Mouse (Mus musculus): Measurements from ENCODE around the gene Olfml3. TPM values are rescaled to one million over a fixed set of nuclear protein-coding genes. Genes with fewer than 3 reads are reported as not detected.

Gene Olfml3
- total and polyA plus RNA-seq, 2 experiments, result 1.3 to 1.5 TPM

DNA sequence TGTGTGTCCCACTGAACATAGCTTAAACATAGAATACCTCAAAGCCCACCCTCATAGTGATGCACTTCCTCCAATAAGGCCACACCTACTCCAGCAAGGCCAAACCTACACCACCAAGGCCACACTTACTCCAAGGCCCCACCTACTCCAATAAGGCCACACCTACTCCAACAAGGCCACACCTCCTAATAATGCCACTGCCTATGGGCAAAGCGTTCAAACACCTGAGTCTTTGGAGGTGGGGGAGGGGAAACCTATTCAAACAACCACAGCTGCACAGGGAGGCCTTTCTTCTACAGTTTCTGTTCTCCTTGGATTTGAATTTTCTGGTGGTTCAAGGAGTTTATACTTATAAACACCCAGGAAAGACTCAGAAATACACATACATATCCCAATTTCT is 48.8 kb downstream of the Olfml3 start:
- no peak for DNase-seq (ENCODE audit: extremely low read depth, low read depth, low spot score)
- 74% methylated on average over 1 of the region's 1 CpGs for WGBS

DNA sequence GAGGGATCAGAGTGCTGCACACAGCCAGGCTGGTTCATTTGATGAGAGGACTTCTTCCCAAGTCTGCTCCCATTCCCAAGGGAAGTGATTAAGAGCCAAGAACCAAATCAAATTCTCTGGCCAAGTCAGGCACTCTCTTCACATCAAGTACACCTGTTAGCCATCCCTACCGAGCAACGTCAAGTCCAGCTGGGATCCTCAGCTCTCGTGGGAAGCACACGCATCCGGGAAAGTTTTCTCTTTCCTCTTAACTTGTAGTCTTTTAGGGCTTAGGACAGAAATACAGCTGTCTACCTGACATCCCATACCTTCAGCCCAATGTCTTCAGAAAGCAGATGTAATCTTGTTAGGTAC is 53.9 kb downstream of the Olfml3 start:
- Histone ChIP-seq H3K27me3 (ENCODE audit: control insufficient read depth, insufficient read depth, low read length) (no peaks in the 10 kb centered on the region), H3K4me3 (ENCODE audit: insufficient read depth, low read depth, low read length) (no peak overlapping the region), H3K79me2 (ENCODE audit: control insufficient read depth, insufficient read depth, low read length) (no peaks in the 10 kb centered on the region), H3K27ac (replicated peaks; ENCODE audit: insufficient read depth, low read depth, low read length) (no peak overlapping the region), H3K36me3 (ENCODE audit: control insufficient read depth, insufficient read depth, low read length) (no peaks in the 10 kb centered on the region), H3K4me1 (ENCODE audit: control insufficient read depth, insufficient read depth, low read length) (no peaks in the 10 kb centered on the region), H3K9ac (ENCODE audit: low read depth, low read length) (no peak overlapping the region)
- TF ChIP-seq CTCF (IDR thresholded peaks at IDR 0.05; ENCODE audit: low read depth, low read length) (no peak), POLR2A (IDR thresholded peaks at IDR 0.05; ENCODE audit: extremely low read depth, insufficient read depth, low read length) (no peak)
- WGBS, result 48% methylated on average over 5 of the region's 5 CpGs
- no peak for DNase-seq (ENCODE audit: extremely low read depth, low read depth, low spot score)

More for the DNA sequence above, 48.8 kb downstream of the Olfml3 start:
- Histone ChIP-seq H3K4me1 (ENCODE audit: control insufficient read depth, insufficient read depth, low read length) (no peaks in the 10 kb centered on the region), H3K27ac (replicated peaks; ENCODE audit: insufficient read depth, low read depth, low read length) (no peak overlapping the region), H3K27me3 (ENCODE audit: control insufficient read depth, insufficient read depth, low read length) (no peaks in the 10 kb centered on the region), H3K36me3 (ENCODE audit: control insufficient read depth, insufficient read depth, low read length) (no peaks in the 10 kb centered on the region), H3K4me3 (ENCODE audit: insufficient read depth, low read depth, low read length) (no peak overlapping the region), H3K9ac (ENCODE audit: low read depth, low read length) (no peak overlapping the region), H3K79me2 (ENCODE audit: control insufficient read depth, insufficient read depth, low read length) (no peaks in the 10 kb centered on the region)
- no peak for TF ChIP-seq POLR2A (IDR thresholded peaks at IDR 0.05; ENCODE audit: extremely low read depth, insufficient read depth, low read length)
- no peak for TF ChIP-seq CTCF (IDR thresholded peaks at IDR 0.05; ENCODE audit: low read depth, low read length)

- DNase-seq (ENCODE audit: extremely low read depth, low read depth, low spot score), result no peak
Measured at GRCm38 (mm10) chr3:103683234-103683965, 54.4 kb downstream of the Olfml3 start.

DNA sequence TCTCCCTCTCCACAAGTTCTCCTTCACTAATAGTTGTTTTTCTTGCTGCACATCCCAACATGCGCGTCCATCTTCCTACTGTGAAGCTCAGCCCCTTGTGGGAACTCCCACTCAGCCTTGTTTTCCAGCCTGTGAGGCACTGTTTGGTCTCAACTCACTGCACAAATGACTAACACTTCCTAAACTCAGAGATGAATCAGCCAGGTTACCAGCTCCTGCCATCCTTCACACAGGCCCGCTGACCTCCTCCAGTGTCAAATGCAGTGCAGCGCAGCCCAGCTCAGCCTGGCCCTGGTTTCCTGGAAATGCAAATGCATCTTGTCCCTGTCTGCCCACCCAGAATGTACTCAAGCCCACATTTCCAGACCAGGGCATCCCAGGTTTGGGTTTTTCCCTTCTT is 55.3 kb downstream of the Olfml3 start:
- TF ChIP-seq CTCF (IDR thresholded peaks at IDR 0.05; ENCODE audit: low read depth, low read length) (no peak), POLR2A (IDR thresholded peaks at IDR 0.05; ENCODE audit: extremely low read depth, insufficient read depth, low read length) (no peak)
- H3K27me3 ChIP-seq (ENCODE audit: control insufficient read depth, insufficient read depth, low read length), result no peaks in the 10 kb centered on the region
- DNase-seq (ENCODE audit: extremely low read depth, low read depth, low spot score), result no peak
- no peaks in the 10 kb centered on the region for H3K79me2 ChIP-seq (ENCODE audit: control insufficient read depth, insufficient read depth, low read length)
- no peak overlapping the region for H3K9ac ChIP-seq (ENCODE audit: low read depth, low read length)
- 56% methylated on average over 4 of the region's 4 CpGs for WGBS
- H3K4me3 ChIP-seq (ENCODE audit: insufficient read depth, low read depth, low read length), result no peak overlapping the region
- no peaks in the 10 kb centered on the region for H3K4me1 ChIP-seq (ENCODE audit: control insufficient read depth, insufficient read depth, low read length)
- H3K36me3 ChIP-seq (ENCODE audit: control insufficient read depth, insufficient read depth, low read length), result no peaks in the 10 kb centered on the region
- no peak overlapping the region for H3K27ac ChIP-seq (replicated peaks; ENCODE audit: insufficient read depth, low read depth, low read length)

More at GRCm38 (mm10) chr3:103683234-103683965, 54.4 kb downstream of the Olfml3 start:
- Histone ChIP-seq H3K4me3 (ENCODE audit: insufficient read depth, low read depth, low read length) (no peak overlapping the region), H3K27ac (replicated peaks; ENCODE audit: insufficient read depth, low read depth, low read length) (no peak overlapping the region), H3K36me3 (ENCODE audit: control insufficient read depth, insufficient read depth, low read length) (no peaks in the 10 kb centered on the region), H3K27me3 (ENCODE audit: control insufficient read depth, insufficient read depth, low read length) (no peaks in the 10 kb centered on the region), H3K4me1 (ENCODE audit: control insufficient read depth, insufficient read depth, low read length) (no peaks in the 10 kb centered on the region), H3K79me2 (ENCODE audit: control insufficient read depth, insufficient read depth, low read length) (no peaks in the 10 kb centered on the region), H3K9ac (ENCODE audit: low read depth, low read length) (no peak overlapping the region)
- WGBS, result 11% methylated on average over 21 of the region's 21 CpGs
- no peak for TF ChIP-seq CTCF (IDR thresholded peaks at IDR 0.05; ENCODE audit: low read depth, low read length)
- TF ChIP-seq POLR2A (IDR thresholded peaks at IDR 0.05; ENCODE audit: extremely low read depth, insufficient read depth, low read length), result no peak

DNA sequence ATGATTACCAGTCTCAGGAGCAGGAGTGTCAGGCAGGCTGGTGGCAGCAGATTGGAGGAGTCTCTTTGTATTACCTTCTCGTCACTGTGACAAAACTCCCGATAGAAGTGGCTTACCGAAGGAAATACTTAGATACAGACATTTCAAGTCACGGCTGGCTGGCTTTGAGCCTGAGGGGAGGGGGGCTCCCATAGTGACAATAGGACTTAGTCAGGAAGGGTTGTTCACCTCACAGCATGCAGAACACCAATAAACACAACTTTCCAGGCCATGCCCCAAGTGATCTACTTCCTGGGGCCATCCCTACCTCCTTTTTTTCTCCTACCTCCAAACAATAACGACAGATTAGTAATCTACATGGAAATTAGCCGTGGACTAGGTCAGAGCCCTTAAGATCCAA is 59.0 kb downstream of the Olfml3 start:
- no peaks in the 10 kb centered on the region for H3K79me2 ChIP-seq (ENCODE audit: control insufficient read depth, insufficient read depth, low read length)
- H3K27ac ChIP-seq (replicated peaks; ENCODE audit: insufficient read depth, low read depth, low read length), result no peak overlapping the region
- DNase-seq (ENCODE audit: extremely low read depth, low read depth, low spot score), result no peak
- no peak overlapping the region for H3K9ac ChIP-seq (ENCODE audit: low read depth, low read length)
- H3K27me3 ChIP-seq (ENCODE audit: control insufficient read depth, insufficient read depth, low read length), result no peaks in the 10 kb centered on the region
- no peak overlapping the region for H3K4me3 ChIP-seq (ENCODE audit: insufficient read depth, low read depth, low read length)
- no peaks in the 10 kb centered on the region for H3K36me3 ChIP-seq (ENCODE audit: control insufficient read depth, insufficient read depth, low read length)
- TF ChIP-seq CTCF (IDR thresholded peaks at IDR 0.05; ENCODE audit: low read depth, low read length) (no peak), POLR2A (IDR thresholded peaks at IDR 0.05; ENCODE audit: extremely low read depth, insufficient read depth, low read length) (no peak)
- H3K4me1 ChIP-seq (ENCODE audit: control insufficient read depth, insufficient read depth, low read length), result no peaks in the 10 kb centered on the region
- 64% methylated on average over 6 of the region's 6 CpGs for WGBS

DNA sequence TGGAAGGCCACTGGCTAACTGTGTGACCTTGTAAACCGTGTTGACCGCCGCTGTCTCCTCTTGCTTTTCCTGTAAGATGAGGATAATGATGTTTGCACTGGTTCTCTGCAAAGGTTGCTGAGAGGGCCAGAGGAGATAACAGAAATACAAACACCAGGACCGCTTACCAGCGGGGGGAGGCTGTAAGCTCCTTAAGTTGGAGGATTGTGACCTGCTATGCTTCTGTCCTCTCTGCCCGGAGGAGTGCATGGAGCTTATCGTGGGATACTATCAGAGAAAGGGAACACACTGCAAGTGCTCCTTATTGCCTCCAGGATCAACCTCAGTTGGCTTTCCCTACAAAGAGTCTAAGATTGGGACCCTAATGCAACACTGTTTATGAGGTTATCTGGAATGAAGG is 65.1 kb downstream of the Olfml3 start:
- H3K36me3 ChIP-seq (ENCODE audit: control insufficient read depth, insufficient read depth, low read length), result no peaks in the 10 kb centered on the region
- WGBS, result 14% methylated on average over 7 of the region's 7 CpGs
- no peak for TF ChIP-seq CTCF (IDR thresholded peaks at IDR 0.05; ENCODE audit: low read depth, low read length)
- no peak for TF ChIP-seq POLR2A (IDR thresholded peaks at IDR 0.05; ENCODE audit: extremely low read depth, insufficient read depth, low read length)
- no peak overlapping the region for H3K9ac ChIP-seq (ENCODE audit: low read depth, low read length)
- H3K79me2 ChIP-seq (ENCODE audit: control insufficient read depth, insufficient read depth, low read length), result no peaks in the 10 kb centered on the region
- DNase-seq (ENCODE audit: extremely low read depth, low read depth, low spot score), result no peak
- peaks cover 6% of the 10 kb centered on the region; the same call in 1 of the 2 replicates for H3K27me3 ChIP-seq (ENCODE audit: control insufficient read depth, insufficient read depth, low read length)
- no peaks in the 10 kb centered on the region for H3K4me1 ChIP-seq (ENCODE audit: control insufficient read depth, insufficient read depth, low read length)
- H3K4me3 ChIP-seq (ENCODE audit: insufficient read depth, low read depth, low read length), result no peak overlapping the region
- H3K27ac ChIP-seq (replicated peaks; ENCODE audit: insufficient read depth, low read depth, low read length), result no peak overlapping the region

Other genes with a start within 250 kb of the Olfml3 start
- gene Syt6, start 162.8 kb downstream of the Olfml3 start, total RNA-seq (2014; rRNA removed), result not detected in 2 replicates
- gene Syt6, start 162.8 kb downstream of the Olfml3 start, polyA plus RNA-seq (2012; rRNA removed), result not detected in 2 replicates
- gene Atg4a-ps, start 91.9 kb downstream of the Olfml3 start, total RNA-seq (2014; rRNA removed), result 0.18 TPM in 1 of 2 replicates, not detected in the other
- gene Atg4a-ps, start 91.9 kb downstream of the Olfml3 start, polyA plus RNA-seq (2012; rRNA removed), result not detected in 2 replicates
- gene Gm10964, start 1.4 kb upstream of the Olfml3 start, total RNA-seq (2014; rRNA removed), result not detected in 2 replicates
- gene Gm10964, start 1.4 kb upstream of the Olfml3 start, polyA plus RNA-seq (2012; rRNA removed), result not detected in 2 replicates
- gene Hipk1, start 53.6 kb upstream of the Olfml3 start, total RNA-seq (2014; rRNA removed), result 29.2 and 32.4 TPM in 2 replicates
- gene Hipk1, start 53.6 kb upstream of the Olfml3 start, polyA plus RNA-seq (2012; rRNA removed), result 34.0 and 35.2 TPM in 2 replicates
- gene Dclre1b, start 71.4 kb upstream of the Olfml3 start, total RNA-seq (2014; rRNA removed), result 2.5 and 3.3 TPM in 2 replicates
- gene Dclre1b, start 71.4 kb upstream of the Olfml3 start, polyA plus RNA-seq (2012; rRNA removed), result 5.6 and 6.5 TPM in 2 replicates
- 22.1 and 23.4 TPM in 2 replicates for gene Ap4b1, start 71.5 kb upstream of the Olfml3 start, total RNA-seq (2014; rRNA removed)
- gene Ap4b1, start 71.5 kb upstream of the Olfml3 start, polyA plus RNA-seq (2012; rRNA removed), result 9.3 and 10.7 TPM in 2 replicates
- 0.55 TPM in 1 of 2 replicates, not detected in the other for gene Gm43064, start 71.6 kb upstream of the Olfml3 start, total RNA-seq (2014; rRNA removed)
- 0.05 and 0.20 TPM in 2 replicates for gene Gm43064, start 71.6 kb upstream of the Olfml3 start, polyA plus RNA-seq (2012; rRNA removed)
- 0.60 TPM in 1 of 2 replicates, not detected in the other for gene Bcl2l15, start 94.6 kb upstream of the Olfml3 start, total RNA-seq (2014; rRNA removed)
- gene Bcl2l15, start 94.6 kb upstream of the Olfml3 start, polyA plus RNA-seq (2012; rRNA removed), result not detected in 2 replicates
- 0.83 and 1.6 TPM in 2 replicates for gene Ptpn22, start 121.8 kb upstream of the Olfml3 start, total RNA-seq (2014; rRNA removed)
- 0.78 and 0.87 TPM in 2 replicates for gene Ptpn22, start 121.8 kb upstream of the Olfml3 start, polyA plus RNA-seq (2012; rRNA removed)
- gene Rsbn1, start 176.1 kb upstream of the Olfml3 start, total RNA-seq (2014; rRNA removed), result 5.8 and 7.1 TPM in 2 replicates
- gene Rsbn1, start 176.1 kb upstream of the Olfml3 start, polyA plus RNA-seq (2012; rRNA removed), result 0.68 and 1.1 TPM in 2 replicates
- gene Phtf1, start 230.1 kb upstream of the Olfml3 start, total RNA-seq (2014; rRNA removed), result 5.2 TPM in 2 replicates
- 1.2 and 1.6 TPM in 2 replicates for gene Phtf1, start 230.1 kb upstream of the Olfml3 start, polyA plus RNA-seq (2012; rRNA removed)

Measured in liver, adult 2 months (tissue).